Mouse (Mus musculus): ENCODE measurements around the gene Rgl3. TPM values are rescaled to one million over a fixed set of nuclear protein-coding genes. Genes with fewer than 3 reads are reported as not detected.

Rgl3 gene
- polyA plus RNA-seq, 1 experiment from 2014 or later = 1.9 TPM

DNA sequence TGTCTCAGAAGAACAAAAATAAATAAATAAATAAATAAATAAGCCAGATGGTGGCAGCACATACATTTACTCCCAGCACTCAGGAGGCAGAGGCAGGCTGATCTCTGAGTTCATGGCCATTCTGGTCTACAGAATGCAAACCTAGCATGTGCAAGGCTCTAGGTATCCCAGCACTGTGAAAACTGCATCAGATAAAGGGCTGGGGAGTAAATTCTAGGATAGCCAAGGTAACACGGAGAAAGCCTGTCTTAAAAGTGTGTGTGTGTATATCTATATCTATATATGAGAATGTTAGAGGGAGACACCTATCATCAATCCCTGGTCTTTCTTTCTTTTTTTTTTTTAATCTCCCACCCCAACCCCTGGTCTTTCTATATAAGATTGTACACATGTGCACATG, 63.7 kb downstream of the Rgl3 start:
- Histone ChIP-seq H3K9ac (no peak overlapping the region), H3K4me3 (no peak overlapping the region), H3K4me1 (peaks cover 11% of the 10 kb centered on the region), H3K36me3 (0 out of 2 replicates have a peak, but pooled peaks cover 3% of the 10 kb centered on the region), H3K27me3 (no peaks in the 10 kb centered on the region), H3K9me3 (replicated peaks) (no peaks in the 10 kb centered on the region), H3K4me2 (replicated peaks) (no peak overlapping the region), H3K27ac (no peak overlapping the region)
- no peak for ATAC-seq (ENCODE audit: low FRiP score)
- WGBS = 100% methylated on average over 1 of the region's 1 CpGs

- WGBS = 80% methylated on average over 3 of the region's 3 CpGs
- no peak for ATAC-seq (ENCODE audit: low FRiP score)
- H3K9me3 ChIP-seq (replicated peaks) = no peaks in the 10 kb centered on the region
Measured at GRCm38 (mm10) chr9:21925034-21925433, 64.2 kb downstream of the Rgl3 start.

DNA sequence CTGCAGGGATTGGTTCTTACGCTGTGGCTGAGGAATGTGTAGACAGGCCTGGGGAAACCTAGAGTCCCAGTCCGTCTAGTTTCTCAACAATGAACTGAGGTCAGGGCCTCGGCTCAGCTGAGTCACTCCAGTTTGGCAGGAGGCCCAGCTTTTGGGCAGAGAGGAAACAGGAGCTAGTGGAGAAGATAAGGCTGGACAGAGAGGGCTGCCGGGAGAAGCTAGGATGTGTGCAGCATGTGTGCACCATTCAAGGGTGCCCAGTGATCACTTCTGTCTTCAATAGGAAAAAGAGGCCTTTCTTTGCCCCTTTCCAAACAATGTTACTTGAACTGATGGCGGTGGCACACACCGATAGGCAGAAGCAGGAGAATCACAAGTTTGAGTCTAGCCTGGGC, 65.2 kb downstream of the Rgl3 start:
- no peak overlapping the region for H3K4me3 ChIP-seq
- ATAC-seq (ENCODE audit: low FRiP score) = no peak
- H3K27ac ChIP-seq = no peak overlapping the region
- H3K4me1 ChIP-seq = peaks cover 11% of the 10 kb centered on the region
- WGBS = 72% methylated on average over 6 of the region's 6 CpGs
- H3K4me2 ChIP-seq (replicated peaks) = no peak overlapping the region
- H3K36me3 ChIP-seq = 0 out of 2 replicates have a peak, but pooled peaks cover 3% of the 10 kb centered on the region
- no peaks in the 10 kb centered on the region for H3K27me3 ChIP-seq
- H3K9me3 ChIP-seq (replicated peaks) = no peaks in the 10 kb centered on the region
- no peak overlapping the region for H3K9ac ChIP-seq

More at GRCm38 (mm10) chr9:21925034-21925433, 64.2 kb downstream of the Rgl3 start:
- H3K4me1 ChIP-seq = peaks cover 11% of the 10 kb centered on the region
- no peak overlapping the region for H3K4me3 ChIP-seq
- no peak overlapping the region for H3K27ac ChIP-seq
- H3K4me2 ChIP-seq (replicated peaks) = no peak overlapping the region
- no peak overlapping the region for H3K9ac ChIP-seq
- H3K27me3 ChIP-seq = no peaks in the 10 kb centered on the region
- 0 out of 2 replicates have a peak, but pooled peaks cover 3% of the 10 kb centered on the region for H3K36me3 ChIP-seq

GRCm38 (mm10) chr9:21923490-21924098, 65.7 kb downstream of the Rgl3 start:
- WGBS = 75% methylated on average over 3 of the region's 3 CpGs
- no peak for ATAC-seq (ENCODE audit: low FRiP score)
- H3K36me3 ChIP-seq = 0 out of 2 replicates have a peak, but pooled peaks cover 3% of the 10 kb centered on the region
- H3K27me3 ChIP-seq = no peaks in the 10 kb centered on the region
- no peak overlapping the region for H3K4me2 ChIP-seq (replicated peaks)
- no peak overlapping the region for H3K27ac ChIP-seq
- no peak overlapping the region for H3K9ac ChIP-seq
- peaks cover 11% of the 10 kb centered on the region for H3K4me1 ChIP-seq
- no peak overlapping the region for H3K4me3 ChIP-seq
- H3K9me3 ChIP-seq (replicated peaks) = no peaks in the 10 kb centered on the region

DNA sequence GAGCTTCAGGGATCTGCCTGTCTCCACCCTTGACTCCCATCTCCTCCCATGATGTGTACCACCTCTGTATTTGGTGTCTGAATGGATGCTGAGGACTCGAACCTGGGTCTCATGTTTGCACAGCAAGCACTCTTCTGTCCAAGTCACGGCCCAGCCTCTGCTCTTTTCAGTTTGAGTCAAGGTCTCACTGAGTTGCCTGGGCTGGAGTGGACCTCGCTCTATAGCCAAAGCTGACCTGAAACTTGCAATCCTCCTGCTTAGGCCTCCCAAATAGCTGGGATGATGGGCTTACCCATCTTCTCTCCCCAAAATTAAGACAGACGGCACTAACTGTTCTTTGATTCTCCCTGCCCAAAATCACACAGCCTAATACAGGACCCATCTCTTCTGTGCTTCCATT, 66.2 kb downstream of the Rgl3 start:
- Histone ChIP-seq H3K9me3 (replicated peaks) (no peaks in the 10 kb centered on the region), H3K4me3 (no peak overlapping the region), H3K4me2 (replicated peaks) (no peak overlapping the region), H3K9ac (no peak overlapping the region), H3K27me3 (no peaks in the 10 kb centered on the region), H3K27ac (no peak overlapping the region), H3K4me1 (peaks cover 11% of the 10 kb centered on the region), H3K36me3 (0 out of 2 replicates have a peak, but pooled peaks cover 3% of the 10 kb centered on the region)
- no peak for ATAC-seq (ENCODE audit: low FRiP score)
- 87% methylated on average over 4 of the region's 4 CpGs for WGBS

Other genes starting within 250 kb of the Rgl3 start
- 61.6 and 68.2 TPM in 2 replicates for gene Spc24, start 229.1 kb downstream of the Rgl3 start, polyA plus RNA-seq (2016; fragmentation: Nextera tagmentation; extraction: Ambion mirVana)
- 10.6 and 11.2 TPM in 2 replicates for gene Kank2, start 190.7 kb downstream of the Rgl3 start, polyA plus RNA-seq (2016; fragmentation: Nextera tagmentation; extraction: Ambion mirVana)
- 0.26 and 1.1 TPM in 2 replicates for gene Angptl8, start 153.9 kb downstream of the Rgl3 start, polyA plus RNA-seq (2016; fragmentation: Nextera tagmentation; extraction: Ambion mirVana)
- 21.6 and 24.4 TPM in 2 replicates for gene Dock6, start 136.8 kb downstream of the Rgl3 start, polyA plus RNA-seq (2016; fragmentation: Nextera tagmentation; extraction: Ambion mirVana)
- 15.5 and 16.3 TPM in 2 replicates for gene Rab3d, start 71.3 kb downstream of the Rgl3 start, polyA plus RNA-seq (2016; fragmentation: Nextera tagmentation; extraction: Ambion mirVana)
- gene Ccdc159, start 62.0 kb downstream of the Rgl3 start, polyA plus RNA-seq (2016; fragmentation: Nextera tagmentation; extraction: Ambion mirVana) = 8.8 and 9.2 TPM in 2 replicates
- gene Tmem205, start 61.9 kb downstream of the Rgl3 start, polyA plus RNA-seq (2016; fragmentation: Nextera tagmentation; extraction: Ambion mirVana) = 37.0 and 37.5 TPM in 2 replicates
- gene Plppr2, start 52.4 kb downstream of the Rgl3 start, polyA plus RNA-seq (2016; fragmentation: Nextera tagmentation; extraction: Ambion mirVana) = 48.3 and 54.9 TPM in 2 replicates
- 7.2 and 9.5 TPM in 2 replicates for gene Swsap1, start 33.7 kb downstream of the Rgl3 start, polyA plus RNA-seq (2016; fragmentation: Nextera tagmentation; extraction: Ambion mirVana)
- gene Epor, start 25.9 kb downstream of the Rgl3 start, polyA plus RNA-seq (2016; fragmentation: Nextera tagmentation; extraction: Ambion mirVana) = 4.3 TPM in 2 replicates
- gene Ccdc151, start 13.2 kb upstream of the Rgl3 start, polyA plus RNA-seq (2016; fragmentation: Nextera tagmentation; extraction: Ambion mirVana) = 4.1 and 4.7 TPM in 2 replicates
- gene Prkcsh, start 13.4 kb upstream of the Rgl3 start, polyA plus RNA-seq (2016; fragmentation: Nextera tagmentation; extraction: Ambion mirVana) = 106 and 108 TPM in 2 replicates
- 62.6 and 62.9 TPM in 2 replicates for gene Elavl3, start 62.6 kb upstream of the Rgl3 start, polyA plus RNA-seq (2016; fragmentation: Nextera tagmentation; extraction: Ambion mirVana)
- gene Gm49318, start 81.8 kb upstream of the Rgl3 start, polyA plus RNA-seq (2016; fragmentation: Nextera tagmentation; extraction: Ambion mirVana) = not detected in 2 replicates
- 16.4 and 20.4 TPM in 2 replicates for gene Zfp653, start 81.9 kb upstream of the Rgl3 start, polyA plus RNA-seq (2016; fragmentation: Nextera tagmentation; extraction: Ambion mirVana)
- 37.1 and 40.0 TPM in 2 replicates for gene Ecsit, start 96.0 kb upstream of the Rgl3 start, polyA plus RNA-seq (2016; fragmentation: Nextera tagmentation; extraction: Ambion mirVana)
- gene Cnn1, start 109.8 kb upstream of the Rgl3 start, polyA plus RNA-seq (2016; fragmentation: Nextera tagmentation; extraction: Ambion mirVana) = 1.9 and 3.1 TPM in 2 replicates
- gene Elof1, start 127.7 kb upstream of the Rgl3 start, polyA plus RNA-seq (2016; fragmentation: Nextera tagmentation; extraction: Ambion mirVana) = 161 and 177 TPM in 2 replicates
- 8.3 and 9.8 TPM in 2 replicates for gene Acp5, start 146.3 kb upstream of the Rgl3 start, polyA plus RNA-seq (2016; fragmentation: Nextera tagmentation; extraction: Ambion mirVana)
- gene Pigyl, start 167.4 kb upstream of the Rgl3 start, polyA plus RNA-seq (2016; fragmentation: Nextera tagmentation; extraction: Ambion mirVana) = 58.8 and 65.6 TPM in 2 replicates
- 0.26 TPM in 1 of 2 replicates, not detected in the other for gene Zfp872, start 198.6 kb upstream of the Rgl3 start, polyA plus RNA-seq (2016; fragmentation: Nextera tagmentation; extraction: Ambion mirVana)
- 10.5 and 11.5 TPM in 2 replicates for gene Zfp809, start 236.3 kb upstream of the Rgl3 start, polyA plus RNA-seq (2016; fragmentation: Nextera tagmentation; extraction: Ambion mirVana)

Measured in hindbrain, embryonic 12.5 days (tissue).